Mouse (Mus musculus) embryo, embryonic 11.5 days (tissue): ENCODE measurements at regions not wholly inside any gene's neighbourhood (a gene's known extent, or its start where the extent isn't known, plus 50 kb on each side); places are given as distances from the start of the nearest gene placed in this dataset.

Experiments used
- DNase-seq: peaks from one replicate; pipeline ENCODE4 v3.0.0-alpha.2; 2012; ENCODE audit warnings: low read depth, low spot score

DNA sequence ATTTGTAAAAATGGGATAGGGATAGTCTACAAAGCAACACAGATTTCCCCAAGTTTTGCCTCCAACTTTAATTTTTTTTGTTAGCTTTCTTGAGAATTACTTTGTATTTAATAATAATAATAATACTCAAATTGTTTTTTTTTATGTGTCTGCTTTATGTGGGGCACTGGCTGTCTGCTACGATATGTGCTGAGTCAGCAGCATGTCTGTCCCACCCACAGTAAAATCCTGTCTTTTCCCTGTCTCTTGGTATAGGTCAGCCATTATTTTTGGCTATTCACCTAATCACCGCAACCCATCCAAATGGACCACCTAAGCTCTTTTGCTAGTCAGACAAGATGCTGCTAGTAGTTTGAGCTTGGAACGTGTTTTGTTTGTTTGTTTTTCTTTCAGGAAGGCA is 473.0 kb downstream of the Hs3st4 start:
- DNase-seq = no peak

DNA sequence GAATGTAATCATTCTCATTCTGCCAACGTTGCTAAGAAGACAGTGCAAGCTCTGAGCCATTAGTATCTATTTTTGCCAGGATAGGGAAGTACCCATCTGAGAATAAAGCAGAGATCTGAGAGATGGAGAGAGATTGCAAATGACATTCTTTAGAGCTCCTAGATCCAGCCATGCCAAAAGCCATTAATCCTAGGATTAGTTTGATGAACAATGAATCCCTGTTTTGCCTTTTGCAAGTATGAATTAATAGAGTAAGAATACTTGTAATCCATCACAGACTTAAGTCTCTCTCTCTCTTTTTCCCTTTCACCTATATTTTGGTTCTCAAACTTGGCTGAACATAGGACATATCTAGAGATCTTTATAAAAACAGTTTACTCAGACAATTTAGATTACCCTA is 504.7 kb downstream of the Hs3st4 start:
- DNase-seq = no peak

DNA sequence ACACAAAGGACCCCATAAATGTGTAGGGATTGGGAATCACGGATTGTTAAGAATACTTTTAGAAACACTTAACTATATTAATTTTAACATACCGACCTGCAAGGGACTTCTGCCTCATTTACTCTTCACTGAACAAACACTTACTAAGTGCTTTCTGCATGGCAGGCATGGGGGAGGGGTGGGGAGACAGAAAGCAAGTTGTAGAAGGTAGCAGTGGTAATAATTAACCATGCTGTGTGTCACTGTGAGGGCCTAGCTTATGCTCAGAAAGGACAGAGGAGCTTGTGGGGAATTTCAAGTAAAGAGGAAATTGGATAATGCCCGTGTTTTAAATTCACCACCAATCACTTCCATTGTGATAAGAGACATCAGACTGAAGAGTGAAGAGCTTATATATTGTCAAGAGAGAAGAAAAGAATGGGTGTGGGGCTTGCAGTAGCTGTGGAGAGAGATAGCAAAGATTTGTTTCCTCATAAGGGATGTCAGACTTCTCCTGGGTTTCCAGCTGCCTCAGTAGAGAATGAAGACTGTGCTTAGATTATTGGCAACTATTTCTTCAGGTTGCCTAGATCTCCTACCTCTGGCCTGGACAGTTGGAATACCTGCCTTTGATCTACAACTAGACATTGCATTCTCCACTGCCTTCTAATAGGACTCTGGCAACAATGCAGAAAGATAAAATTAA is 508.6 kb downstream of the Hs3st4 start:
- DNase-seq = no peak

DNA sequence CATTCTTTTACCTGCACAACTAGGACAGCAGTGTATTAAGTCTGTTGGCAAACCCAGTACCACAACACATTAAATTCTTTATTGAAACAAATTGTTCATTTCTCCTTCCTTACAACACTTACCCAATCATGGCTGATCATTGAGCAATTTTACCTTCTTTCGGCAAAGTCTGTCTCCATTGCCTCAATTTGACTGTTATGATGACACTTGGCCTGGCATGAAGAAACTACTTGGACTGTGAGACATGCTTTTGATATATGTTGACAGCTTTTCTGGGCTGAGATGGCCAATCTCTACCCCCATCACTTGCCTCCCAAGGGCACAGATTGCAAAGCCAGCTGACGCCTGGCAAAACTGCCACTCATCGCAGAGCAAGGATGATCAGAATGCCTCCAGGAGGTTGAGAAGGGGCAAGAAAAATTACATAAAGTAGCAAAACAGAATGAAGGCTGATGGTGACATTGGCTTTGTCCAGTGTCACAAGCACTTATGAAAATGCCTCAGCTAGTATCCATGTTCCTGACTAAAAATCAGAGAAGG is 509.3 kb downstream of the Hs3st4 start:
- no peak for DNase-seq

DNA sequence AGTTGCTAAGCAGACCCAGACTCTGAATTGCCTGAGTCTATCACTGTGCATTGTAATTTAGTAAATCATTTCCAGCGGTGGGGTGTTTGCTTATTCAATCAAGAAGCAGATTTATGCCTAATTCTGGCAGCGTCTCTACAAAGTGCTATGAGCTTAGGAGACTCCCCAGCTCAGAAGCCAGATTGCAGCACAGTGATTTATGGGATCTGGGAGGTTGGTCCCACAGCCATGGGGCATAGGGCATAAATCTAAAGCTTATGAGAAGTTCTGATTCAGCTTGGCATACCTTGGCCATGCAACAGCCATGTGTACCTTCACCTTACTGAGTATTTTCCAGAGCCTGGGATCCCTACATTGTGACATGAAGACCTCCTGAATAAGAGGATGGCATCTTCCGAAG is 518.0 kb downstream of the Hs3st4 start:
- DNase-seq = no peak

DNA sequence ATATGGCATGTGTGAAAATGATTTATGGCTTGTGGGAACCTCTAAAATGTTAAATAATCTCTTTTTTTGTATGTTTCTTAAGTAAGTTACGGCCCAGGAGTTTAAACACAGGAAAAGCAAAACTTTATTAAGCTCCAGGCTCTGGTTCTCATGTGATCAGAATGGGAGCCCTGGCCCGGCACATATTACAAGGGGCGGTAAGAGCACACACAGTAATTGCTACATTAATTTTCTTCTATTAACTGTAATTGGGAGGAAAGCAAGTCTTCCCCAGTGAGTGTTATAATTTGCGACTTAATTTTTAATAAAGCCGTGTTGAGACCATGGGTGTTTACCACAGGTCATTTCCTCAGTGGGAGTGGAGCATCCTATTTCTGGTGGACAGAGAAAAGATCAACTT is 520.1 kb downstream of the Hs3st4 start:
- no peak for DNase-seq

DNA sequence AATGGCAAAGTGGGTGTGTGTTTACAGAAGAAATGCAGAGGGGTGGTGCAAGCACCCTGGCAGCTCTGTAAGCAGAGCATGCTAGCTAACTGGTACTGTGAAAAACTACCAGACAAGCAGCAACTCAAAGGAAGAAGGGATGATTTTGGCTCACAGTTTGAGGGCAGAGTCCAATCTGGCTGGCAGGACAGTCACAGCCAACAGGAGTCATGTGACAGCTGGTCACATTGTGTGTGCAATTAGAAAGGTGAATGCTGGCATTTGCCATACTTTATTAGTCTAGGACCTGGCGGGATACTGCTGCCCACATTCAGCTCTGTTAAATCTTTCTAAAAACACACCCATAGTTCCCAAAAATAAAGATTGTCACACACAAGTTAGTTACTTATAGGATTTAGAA is 566.4 kb downstream of the Hs3st4 start:
- no peak for DNase-seq

DNA sequence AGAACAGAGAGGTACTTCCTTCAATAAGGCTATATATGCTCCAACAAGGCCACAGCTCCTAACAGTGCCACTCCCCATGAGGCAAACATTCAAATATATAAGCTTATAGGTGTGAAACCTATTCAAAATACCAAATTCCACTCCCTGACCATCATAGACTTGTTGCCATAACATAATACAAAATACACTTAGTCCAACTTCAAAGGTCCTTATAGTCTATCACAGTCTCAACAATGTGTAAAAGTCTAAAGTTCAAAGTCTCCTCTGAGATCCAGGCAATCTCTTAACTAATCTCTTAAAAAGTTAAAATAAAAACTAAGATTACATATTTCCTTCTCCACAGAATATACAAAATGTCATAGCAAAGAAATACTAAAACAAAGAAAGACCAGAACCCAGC is 574.5 kb downstream of the Hs3st4 start:
- DNase-seq = no peak

DNA sequence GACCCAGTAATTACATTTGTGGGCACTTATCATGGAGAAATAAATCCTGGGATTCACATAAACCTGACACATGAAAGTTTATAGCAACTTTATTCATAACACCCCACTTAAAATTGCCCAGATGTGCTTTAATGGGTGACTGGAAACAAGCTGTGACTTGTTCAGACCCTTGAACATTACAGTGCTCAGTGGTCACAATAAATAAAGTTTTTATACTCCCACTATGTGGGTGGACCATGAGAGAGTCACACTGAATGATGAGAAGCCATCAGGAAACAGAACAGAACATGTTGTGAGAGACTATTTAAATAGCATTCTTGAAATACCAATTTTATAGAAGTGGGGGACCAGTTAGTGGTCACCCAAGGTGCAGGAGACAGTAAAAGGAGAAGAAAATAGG is 588.1 kb downstream of the Hs3st4 start:
- DNase-seq = no peak

DNA sequence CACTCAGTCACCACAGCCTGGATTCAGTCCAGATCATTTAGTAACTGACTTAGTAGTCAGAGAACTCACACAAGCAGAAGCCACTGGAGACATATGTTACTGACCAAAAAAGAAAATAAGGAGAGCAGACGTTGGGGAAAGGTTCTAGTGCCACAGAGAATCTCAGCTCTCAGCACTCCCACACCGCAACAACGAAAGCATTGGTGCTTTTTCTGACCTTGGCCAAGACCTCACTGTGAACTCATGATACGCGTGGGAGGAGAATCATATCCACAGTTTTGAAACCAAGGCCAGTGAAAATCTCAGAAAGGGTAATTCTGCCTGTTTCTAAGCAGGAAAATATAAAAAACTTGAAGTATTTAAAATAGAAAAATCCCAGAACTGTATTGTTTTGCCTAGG is 591.0 kb downstream of the Hs3st4 start:
- no peak for DNase-seq

DNA sequence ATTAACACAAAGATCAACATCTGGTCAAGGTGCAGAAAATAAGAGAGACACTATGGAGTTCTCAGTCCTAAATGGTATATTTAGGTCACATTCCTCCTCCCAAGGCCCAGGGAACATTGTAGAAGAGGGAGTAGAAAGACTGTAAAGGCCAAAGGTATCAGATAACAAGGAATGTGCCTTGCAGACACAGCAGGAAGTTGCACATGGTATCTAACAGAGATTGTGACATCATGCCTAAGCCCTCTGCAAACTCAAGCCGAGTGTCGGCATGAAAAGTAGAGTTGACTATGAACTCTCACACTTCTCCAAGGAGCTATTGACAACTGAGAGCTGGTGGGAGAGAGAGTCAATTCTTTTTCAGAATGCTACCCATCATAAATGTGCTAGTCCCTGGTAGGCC is 598.7 kb downstream of the Hs3st4 start:
- no peak for DNase-seq

DNA sequence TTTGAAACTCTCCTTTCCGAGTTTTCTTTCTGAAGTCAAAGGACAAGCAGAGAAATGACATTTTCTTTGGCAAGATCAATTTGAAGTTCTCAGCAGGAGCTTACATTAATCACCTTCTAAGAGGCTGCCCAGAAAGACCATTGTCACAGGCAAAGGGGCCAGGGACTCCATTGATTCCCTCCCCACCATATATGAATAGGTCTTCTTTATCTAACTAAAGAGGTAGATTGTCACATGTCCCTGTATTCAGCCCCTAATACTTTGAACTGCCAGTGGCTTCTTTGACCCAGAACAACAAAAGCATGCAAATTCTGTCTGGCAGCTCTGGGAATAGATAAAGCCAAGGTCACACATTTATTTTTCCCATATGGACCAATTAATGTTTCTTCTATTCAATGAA is 602.6 kb downstream of the Hs3st4 start:
- no peak for DNase-seq

DNA sequence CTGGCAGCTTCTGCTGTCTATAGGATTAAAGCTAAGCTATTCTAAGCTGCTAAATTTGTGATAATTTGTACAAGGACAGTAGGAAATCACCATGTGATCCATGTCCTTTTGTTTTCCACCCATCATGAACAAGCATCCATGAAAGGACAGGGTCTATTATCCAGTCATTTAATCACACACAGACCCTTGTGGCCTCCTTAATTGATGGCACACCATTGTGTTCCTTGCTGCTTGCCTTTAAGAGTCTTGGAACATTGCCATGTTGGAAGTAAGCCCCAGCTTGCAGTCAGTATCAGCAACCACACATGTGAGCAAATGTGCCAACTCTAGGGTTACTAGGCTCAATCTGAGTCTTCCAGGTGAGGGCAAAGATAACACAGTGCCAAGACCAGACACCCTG is 608.7 kb downstream of the Hs3st4 start:
- no peak for DNase-seq

DNA sequence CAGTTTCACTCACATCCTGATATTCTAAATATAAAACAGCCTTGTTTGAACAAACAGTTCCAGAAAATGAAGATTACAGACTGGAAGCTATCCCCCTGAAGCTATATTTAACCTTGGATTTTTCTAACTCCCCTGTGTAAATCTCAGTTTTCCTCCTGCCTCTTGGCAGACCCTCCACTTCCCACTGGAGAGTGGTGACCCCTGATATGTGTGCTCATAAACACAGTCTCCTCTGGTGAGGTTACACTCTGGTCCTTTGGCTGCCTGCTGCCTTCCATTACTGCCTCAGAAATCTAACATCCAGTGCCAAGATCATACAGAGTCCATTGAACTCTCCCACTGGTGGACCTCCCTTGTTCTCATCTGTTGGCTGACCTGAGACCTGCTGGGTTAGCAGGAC is 610.8 kb downstream of the Hs3st4 start:
- no peak for DNase-seq

DNA sequence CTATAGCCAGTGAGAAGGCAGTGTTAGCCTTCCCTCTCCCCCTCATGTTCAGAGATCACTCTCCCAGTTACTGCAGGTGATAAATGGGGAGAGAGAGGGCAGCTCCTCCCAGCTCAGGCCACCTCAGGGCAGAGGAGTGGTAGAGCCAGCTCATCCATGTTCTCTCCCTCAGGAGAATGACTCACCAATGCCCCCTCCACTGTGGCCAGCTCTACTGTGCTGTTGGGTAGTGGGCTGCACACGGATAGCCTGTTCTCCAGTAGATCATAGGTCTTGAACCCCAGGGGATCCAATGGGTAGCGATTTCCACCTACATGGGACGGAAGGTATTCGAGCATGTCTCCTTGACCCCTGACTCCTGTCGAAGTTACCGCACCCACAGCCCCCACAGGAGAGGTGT is 618.1 kb downstream of the Hs3st4 start:
- no peak for DNase-seq

DNA sequence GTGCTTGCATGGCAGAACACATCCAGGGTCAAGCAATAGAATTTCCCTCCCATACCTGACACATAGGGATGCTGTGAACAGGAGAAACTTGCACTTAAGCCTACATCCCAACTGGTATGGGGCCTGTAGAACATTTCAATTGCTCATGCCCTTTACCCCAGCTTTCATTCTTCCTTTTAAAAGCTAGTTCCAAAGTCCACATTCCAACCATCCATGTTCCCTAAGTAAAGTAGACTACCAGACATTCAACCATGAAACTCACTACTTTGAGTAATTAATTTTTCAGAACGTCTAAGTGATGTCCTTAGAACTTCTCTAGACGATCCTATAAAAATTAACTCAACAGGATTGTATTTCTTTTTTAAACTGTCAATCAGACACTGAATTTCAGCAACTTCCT is 621.9 kb downstream of the Hs3st4 start:
- DNase-seq = no peak

DNA sequence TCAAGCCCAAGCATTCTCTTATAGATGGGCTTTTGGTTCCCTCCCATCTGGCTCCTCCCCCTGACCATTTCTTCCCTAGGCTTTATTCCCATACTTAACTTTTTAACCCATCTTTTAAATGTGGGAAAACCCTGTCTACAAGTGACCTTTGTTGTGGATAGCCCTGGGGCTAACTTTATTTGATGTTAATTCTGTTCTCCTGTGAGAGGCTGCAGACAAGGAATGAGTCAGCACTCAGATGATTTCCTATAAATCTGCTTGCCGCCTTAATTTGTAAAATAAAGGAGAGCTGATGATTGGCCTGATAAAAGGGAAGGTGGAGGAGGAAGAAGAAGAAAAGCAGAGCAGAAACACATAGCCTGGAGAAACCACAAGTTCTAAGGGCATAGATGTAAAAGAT is 623.3 kb downstream of the Hs3st4 start:
- no peak for DNase-seq

DNA sequence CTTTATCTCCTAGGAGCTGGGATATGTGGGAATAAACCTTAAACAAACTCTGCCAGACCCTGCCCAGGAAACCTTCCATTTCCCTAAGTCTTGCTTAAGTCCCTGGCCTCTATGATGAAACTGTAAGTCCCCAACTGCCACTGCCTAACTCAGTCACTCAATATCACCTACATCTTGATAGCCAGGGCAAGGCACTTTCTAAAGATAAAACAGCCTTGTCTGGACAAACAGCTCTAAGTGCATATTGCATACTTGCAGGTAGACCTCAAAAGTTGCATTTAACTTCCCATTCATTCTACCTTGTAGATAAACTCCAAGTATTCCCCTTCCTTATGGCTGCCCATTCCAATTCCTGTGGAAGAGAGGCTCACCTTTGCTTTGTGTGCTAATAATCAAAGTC is 624.4 kb downstream of the Hs3st4 start:
- no peak for DNase-seq

DNA sequence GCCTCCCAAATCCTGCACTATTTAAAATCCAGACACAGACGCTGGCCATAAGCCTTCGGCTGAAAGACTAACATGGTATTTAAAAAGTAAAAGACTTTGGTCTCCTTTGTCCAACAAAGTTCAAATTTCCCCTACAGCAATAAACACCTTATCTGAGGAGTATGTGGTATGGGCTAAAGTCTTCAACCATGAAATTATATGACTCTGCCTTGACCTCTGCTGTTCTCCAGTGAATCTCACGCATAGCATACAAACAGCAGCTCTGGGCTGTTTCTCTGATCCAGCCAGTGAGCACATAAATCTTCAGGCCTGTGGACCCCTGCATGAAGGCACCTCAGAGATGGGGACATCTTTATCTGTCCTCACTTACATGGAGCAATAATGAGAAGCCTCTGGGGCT is 627.8 kb downstream of the Hs3st4 start:
- no peak for DNase-seq

DNA sequence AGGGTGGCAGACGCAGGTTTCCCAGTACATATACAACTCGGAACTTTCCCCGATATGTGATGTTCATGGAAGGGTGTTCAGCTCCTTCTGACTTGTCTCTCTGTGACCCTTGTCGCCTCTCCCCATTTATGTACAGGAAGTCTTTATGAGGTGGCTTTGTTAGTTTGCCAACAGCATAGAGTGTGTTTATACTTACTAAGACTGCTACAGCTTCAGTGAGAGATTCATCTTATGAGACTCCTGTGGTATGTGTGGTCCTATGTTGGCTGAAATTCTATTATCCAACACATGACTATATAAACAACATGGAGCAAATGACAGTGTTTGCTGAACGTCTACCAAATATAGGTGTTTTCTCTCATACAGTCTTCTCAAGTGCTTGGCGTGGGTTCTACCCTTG is 664.5 kb downstream of the Hs3st4 start:
- DNase-seq = no peak

DNA sequence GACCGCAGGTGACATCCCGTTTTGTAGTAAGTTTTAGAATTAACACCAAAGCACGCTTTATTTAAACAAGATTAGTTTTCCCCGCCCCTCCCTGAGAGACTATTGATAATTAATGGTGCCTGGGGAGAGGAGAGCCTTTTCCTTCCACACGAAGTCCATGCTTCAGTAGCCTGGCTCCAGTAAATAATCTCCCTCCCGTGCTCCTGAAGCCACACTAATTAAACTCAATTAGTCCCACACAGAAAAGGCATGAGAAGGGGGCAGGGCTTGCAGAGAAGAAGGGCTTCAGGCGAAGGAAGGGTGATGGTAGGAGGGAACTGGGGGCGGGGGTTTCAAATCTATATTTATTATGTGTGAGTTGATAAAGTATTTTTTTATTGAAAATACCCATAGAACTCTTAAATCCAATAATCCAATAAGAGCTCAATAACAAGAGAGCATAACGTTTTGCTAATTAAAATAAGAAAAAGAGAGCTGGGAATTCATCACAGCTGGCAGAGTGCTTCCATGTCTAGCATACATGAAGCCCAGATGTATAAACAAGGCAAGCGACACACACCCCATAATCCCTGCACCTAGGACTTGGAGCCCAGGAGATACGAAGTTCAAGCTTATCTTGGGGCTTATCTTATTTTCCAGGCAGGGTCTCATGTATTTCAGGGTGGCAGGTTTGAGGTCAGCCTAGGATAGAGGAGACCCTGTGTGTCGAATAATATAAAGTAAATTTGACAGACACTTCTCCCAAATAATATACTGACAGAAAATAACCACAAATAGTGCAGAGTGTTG is 684.7 kb downstream of the Hs3st4 start:
- no peak for DNase-seq

DNA sequence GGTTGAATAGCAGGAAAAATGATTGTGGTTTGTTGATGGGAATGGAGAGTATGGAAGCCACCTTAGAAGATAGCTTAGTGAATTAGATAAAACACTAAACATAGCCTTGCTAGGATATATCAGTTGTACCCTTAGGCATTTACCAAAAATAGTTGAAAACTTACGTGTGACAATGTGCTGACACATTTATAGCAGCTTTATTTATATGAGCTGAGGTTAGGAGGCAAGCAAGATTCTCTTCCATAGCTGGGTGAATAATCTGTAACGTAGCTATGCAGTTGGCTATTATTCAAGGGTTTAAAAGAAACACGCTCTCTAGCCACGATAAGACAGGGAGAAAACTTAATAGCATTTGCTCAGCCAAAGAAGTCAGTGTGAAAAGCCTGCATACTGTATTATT is 685.4 kb downstream of the Hs3st4 start:
- no peak for DNase-seq

DNA sequence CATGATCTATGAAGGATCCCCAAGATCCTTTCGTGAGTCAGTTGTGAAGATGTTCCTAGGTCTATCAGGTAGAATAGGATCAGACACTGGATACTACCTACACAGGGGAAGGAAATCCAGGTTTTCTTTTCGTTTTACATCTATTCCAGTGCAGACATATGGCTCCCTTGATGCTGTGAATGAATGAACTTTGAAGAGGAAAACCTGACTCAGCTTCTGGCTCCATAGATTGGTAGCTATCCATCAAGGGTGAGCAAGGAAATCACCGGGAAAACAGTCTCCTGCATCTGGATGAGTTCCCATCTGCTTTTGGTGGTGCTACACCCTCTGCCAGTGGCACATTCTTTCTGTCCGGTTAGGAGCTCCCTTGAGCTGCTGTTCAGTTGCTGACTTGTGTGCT is 687.8 kb downstream of the Hs3st4 start:
- DNase-seq = no peak
